Mouse (Mus musculus): ENCODE results near the gene Pold2. TPM values are rescaled to one million over a fixed set of nuclear protein-coding genes. Genes with fewer than 3 reads are reported as not detected.

The Pold2 gene
- polyA plus RNA-seq, 1 experiment, result 127 TPM

- Histone ChIP-seq H3K36me3 (ENCODE audit: control insufficient read depth, insufficient read depth, low read length, poor library complexity, severe bottlenecking) (peaks cover 3% of the 10 kb centered on the region; the same call in 1 of the 2 replicates), H3K9ac (ENCODE audit: low read depth, poor library complexity, severe bottlenecking) (peak within 1 kb of the TSS; percentile 82), H3K4me3 (ENCODE audit: low read depth, low read length) (peak within 1 kb of the TSS; percentile 68), H3K27me3 (ENCODE audit: control insufficient read depth, insufficient read depth, low read length, poor library complexity, severe bottlenecking) (no peaks in the 10 kb centered on the region), H3K27ac (ENCODE audit: insufficient read depth, low read length) (peak within 1 kb of the TSS; percentile 10; the same call in 1 of the 2 replicates), H3K4me1 (ENCODE audit: control insufficient read depth, insufficient read depth, low read length) (no peaks in the 10 kb centered on the region), H3K9me3 (replicated peaks; ENCODE audit: control insufficient read depth, insufficient read depth, low read length, poor library complexity, severe bottlenecking) (peaks cover 19% of the 10 kb centered on the region)
- peak; percentile 43 for TF ChIP-seq CTCF (IDR thresholded peaks at IDR 0.05; ENCODE audit: low read depth, low read length)
- TF ChIP-seq POLR2A (IDR thresholded peaks at IDR 0.05; ENCODE audit: insufficient read depth, low read length), result peak; percentile 48
- no peak for TF ChIP-seq EP300 (IDR thresholded peaks at IDR 0.05; ENCODE audit: insufficient read depth, low read depth, low read length)
Measured at GRCm38 (mm10) chr11:5837251-5838246, 40.5 kb downstream of the Pold2 start, which contains the start of gene Polm. Gene Polm, minus strand, starts transcription at chr11:5838016.

DNA sequence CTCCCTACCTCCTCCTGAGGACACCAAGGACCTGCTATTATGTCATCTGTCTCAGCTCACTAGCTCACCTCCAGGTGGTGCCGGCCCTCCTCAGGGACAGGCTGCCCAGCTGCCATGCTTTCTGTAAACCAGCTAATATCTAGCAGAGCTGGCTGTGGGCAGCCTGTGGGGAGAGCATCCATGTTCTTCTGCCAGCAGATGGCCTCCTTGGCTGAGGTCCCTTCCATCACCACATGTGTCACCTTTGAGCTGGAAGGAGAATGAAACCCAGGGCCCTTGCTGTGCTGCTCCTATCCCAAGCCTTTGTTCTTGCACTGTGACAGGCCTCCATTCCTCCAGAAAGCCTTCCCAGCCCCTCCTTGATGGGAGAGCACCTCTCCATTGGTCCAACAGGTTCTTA lies 42.0 kb downstream of the Pold2 start:
- H3K4me1 ChIP-seq (ENCODE audit: control insufficient read depth, insufficient read depth, low read length), result no peaks in the 10 kb centered on the region
- no peak for TF ChIP-seq EP300 (IDR thresholded peaks at IDR 0.05; ENCODE audit: insufficient read depth, low read depth, low read length)
- peak; percentile 22 for TF ChIP-seq CTCF (IDR thresholded peaks at IDR 0.05; ENCODE audit: low read depth, low read length)
- H3K9ac ChIP-seq (ENCODE audit: low read depth, poor library complexity, severe bottlenecking), result no peak overlapping the region
- H3K4me3 ChIP-seq (ENCODE audit: low read depth, low read length), result no peak overlapping the region
- no peak overlapping the region for H3K27ac ChIP-seq (ENCODE audit: insufficient read depth, low read length)
- H3K9me3 ChIP-seq (replicated peaks; ENCODE audit: control insufficient read depth, insufficient read depth, low read length, poor library complexity, severe bottlenecking), result peaks cover 8% of the 10 kb centered on the region
- peaks cover 9% of the 10 kb centered on the region; the same call in 1 of the 2 replicates for H3K36me3 ChIP-seq (ENCODE audit: control insufficient read depth, insufficient read depth, low read length, poor library complexity, severe bottlenecking)
- no peaks in the 10 kb centered on the region for H3K27me3 ChIP-seq (ENCODE audit: control insufficient read depth, insufficient read depth, low read length, poor library complexity, severe bottlenecking)

DNA sequence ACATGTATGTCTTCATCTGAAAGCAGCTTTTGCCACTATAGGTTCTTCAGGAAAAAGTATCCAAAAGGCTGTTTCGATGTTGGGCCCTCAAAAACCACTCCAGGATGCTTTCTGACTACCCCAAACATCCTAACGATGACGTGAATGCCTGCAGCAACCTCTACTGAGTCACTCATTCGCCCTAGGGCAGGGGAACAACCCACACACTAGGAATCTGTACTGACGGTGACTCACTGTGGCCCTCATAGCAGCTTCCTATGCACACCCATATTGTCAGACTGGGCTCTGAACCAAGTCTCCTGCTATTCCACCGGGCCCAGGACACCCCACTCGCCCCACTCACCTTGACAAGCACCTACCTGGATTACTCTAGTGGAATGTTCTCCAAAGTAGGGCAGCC lies 43.0 kb downstream of the Pold2 start:
- TF ChIP-seq EP300 (IDR thresholded peaks at IDR 0.05; ENCODE audit: insufficient read depth, low read depth, low read length) (no peak), CTCF (IDR thresholded peaks at IDR 0.05; ENCODE audit: low read depth, low read length) (no peak), POLR2A (IDR thresholded peaks at IDR 0.05; ENCODE audit: insufficient read depth, low read length) (no peak)
- Histone ChIP-seq H3K9me3 (replicated peaks; ENCODE audit: control insufficient read depth, insufficient read depth, low read length, poor library complexity, severe bottlenecking) (no peaks in the 10 kb centered on the region), H3K27me3 (ENCODE audit: control insufficient read depth, insufficient read depth, low read length, poor library complexity, severe bottlenecking) (no peaks in the 10 kb centered on the region), H3K36me3 (ENCODE audit: control insufficient read depth, insufficient read depth, low read length, poor library complexity, severe bottlenecking) (peaks cover 9% of the 10 kb centered on the region; the same call in 1 of the 2 replicates), H3K4me1 (ENCODE audit: control insufficient read depth, insufficient read depth, low read length) (no peaks in the 10 kb centered on the region), H3K4me3 (ENCODE audit: low read depth, low read length) (no peak overlapping the region), H3K9ac (ENCODE audit: low read depth, poor library complexity, severe bottlenecking) (no peak overlapping the region), H3K27ac (ENCODE audit: insufficient read depth, low read length) (no peak overlapping the region)

DNA sequence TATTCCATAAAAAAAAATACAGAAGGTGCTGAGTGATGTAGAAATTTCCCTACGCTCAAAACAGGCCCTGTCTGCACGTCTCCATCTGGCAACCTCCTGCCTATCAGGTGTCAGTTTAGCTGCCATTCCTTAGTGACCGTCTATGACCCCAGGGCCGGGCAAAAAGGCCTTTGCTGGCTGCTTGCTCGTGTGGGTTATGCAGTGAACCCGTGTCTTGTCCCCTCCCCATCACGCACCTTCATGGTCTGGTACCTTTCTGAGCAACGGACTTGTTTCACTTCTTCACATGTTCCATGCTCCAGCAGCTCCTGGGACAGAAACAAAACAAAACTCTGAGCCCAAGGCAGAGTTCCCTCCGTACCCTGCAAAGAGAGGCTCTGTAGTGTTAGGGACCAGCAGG lies 43.6 kb downstream of the Pold2 start:
- Histone ChIP-seq H3K27ac (ENCODE audit: insufficient read depth, low read length) (no peak overlapping the region), H3K36me3 (ENCODE audit: control insufficient read depth, insufficient read depth, low read length, poor library complexity, severe bottlenecking) (peaks cover 9% of the 10 kb centered on the region; the same call in 1 of the 2 replicates), H3K4me3 (ENCODE audit: low read depth, low read length) (no peak overlapping the region), H3K9ac (ENCODE audit: low read depth, poor library complexity, severe bottlenecking) (no peak overlapping the region), H3K4me1 (ENCODE audit: control insufficient read depth, insufficient read depth, low read length) (no peaks in the 10 kb centered on the region), H3K27me3 (ENCODE audit: control insufficient read depth, insufficient read depth, low read length, poor library complexity, severe bottlenecking) (no peaks in the 10 kb centered on the region), H3K9me3 (replicated peaks; ENCODE audit: control insufficient read depth, insufficient read depth, low read length, poor library complexity, severe bottlenecking) (no peaks in the 10 kb centered on the region)
- TF ChIP-seq POLR2A (IDR thresholded peaks at IDR 0.05; ENCODE audit: insufficient read depth, low read length) (no peak), EP300 (IDR thresholded peaks at IDR 0.05; ENCODE audit: insufficient read depth, low read depth, low read length) (no peak), CTCF (IDR thresholded peaks at IDR 0.05; ENCODE audit: low read depth, low read length) (no peak)

- H3K27ac ChIP-seq (ENCODE audit: insufficient read depth, low read length), result no peak overlapping the region
- no peak overlapping the region for H3K9ac ChIP-seq (ENCODE audit: low read depth, poor library complexity, severe bottlenecking)
- H3K27me3 ChIP-seq (ENCODE audit: control insufficient read depth, insufficient read depth, low read length, poor library complexity, severe bottlenecking), result no peaks in the 10 kb centered on the region
- no peaks in the 10 kb centered on the region for H3K9me3 ChIP-seq (replicated peaks; ENCODE audit: control insufficient read depth, insufficient read depth, low read length, poor library complexity, severe bottlenecking)
- H3K4me1 ChIP-seq (ENCODE audit: control insufficient read depth, insufficient read depth, low read length), result no peaks in the 10 kb centered on the region
- TF ChIP-seq POLR2A (IDR thresholded peaks at IDR 0.05; ENCODE audit: insufficient read depth, low read length), result no peak
- TF ChIP-seq CTCF (IDR thresholded peaks at IDR 0.05; ENCODE audit: low read depth, low read length), result no peak
- no peak for TF ChIP-seq EP300 (IDR thresholded peaks at IDR 0.05; ENCODE audit: insufficient read depth, low read depth, low read length)
- no peak overlapping the region for H3K4me3 ChIP-seq (ENCODE audit: low read depth, low read length)
- H3K36me3 ChIP-seq (ENCODE audit: control insufficient read depth, insufficient read depth, low read length, poor library complexity, severe bottlenecking), result peaks cover 8% of the 10 kb centered on the region; the same call in 1 of the 2 replicates
Measured at GRCm38 (mm10) chr11:5829327-5829726, 48.8 kb downstream of the Pold2 start.

Measured in ES-Bruce4 (cell line).